Mouse (Mus musculus): Measurements from ENCODE around the gene Slc30a7. TPM values are rescaled to one million over a fixed set of nuclear protein-coding genes. Genes with fewer than 3 reads are reported as not detected.

Gene Slc30a7
- total and polyA plus RNA-seq, 2 experiments from 2014 or later, result 8.4 to 42.2 TPM

DNA sequence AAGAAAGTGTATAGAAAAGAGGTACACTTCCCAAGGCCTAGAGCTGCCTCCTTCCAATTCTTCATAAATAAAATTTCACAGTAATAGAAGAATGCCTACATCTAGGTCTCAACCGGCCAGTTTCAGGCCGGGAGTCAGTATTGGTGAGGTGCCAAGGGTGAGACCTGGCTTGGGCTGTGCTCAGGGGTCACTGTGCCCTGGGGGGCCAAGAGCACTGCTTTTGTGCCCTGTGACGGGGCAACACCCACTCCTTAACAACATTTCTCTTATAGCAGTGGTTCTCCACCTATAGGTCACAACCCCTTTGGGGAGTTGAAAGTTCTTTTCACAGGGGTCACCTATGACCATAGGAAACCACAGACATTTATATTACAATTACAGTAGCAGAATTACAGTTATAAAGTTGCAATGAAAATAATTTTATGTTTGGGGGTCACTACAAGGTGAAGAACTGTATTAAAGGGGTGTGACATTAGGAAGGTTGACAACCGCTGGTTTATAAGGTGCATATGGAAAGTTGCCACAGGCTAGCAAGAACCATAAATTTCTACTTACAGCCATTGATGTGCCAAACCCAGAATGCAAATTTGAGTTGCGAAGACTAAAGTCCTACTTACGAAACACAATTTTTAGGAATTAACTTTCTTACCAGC, 26.1 kb upstream of the Slc30a7 start:
- Histone ChIP-seq H3K27ac (ENCODE audit: low read depth) (no peak overlapping the region), H3K27me3 (ENCODE audit: control insufficient read depth, insufficient read depth, low read length) (no peaks in the 10 kb centered on the region), H3K4me1 (ENCODE audit: control insufficient read depth, insufficient read depth) (no peaks in the 10 kb centered on the region), H3K36me3 (replicated peaks; ENCODE audit: control insufficient read depth, insufficient read depth, low read length) (0 out of 2 replicates have a peak, but pooled peaks cover 4% of the 10 kb centered on the region), H3K4me3 (ENCODE audit: low read depth, low read length) (no peak overlapping the region), H3K9ac (replicated peaks; ENCODE audit: low read depth, low read length) (no peak overlapping the region), H3K4me2 (ENCODE audit: low read depth, low read length) (no peak overlapping the region), H3K9me3 (replicated peaks; ENCODE audit: control insufficient read depth, low read length) (no peaks in the 10 kb centered on the region)
- no peak for DNase-seq (ENCODE audit: low spot score)
- no peak for ATAC-seq (ENCODE audit: insufficient read depth, low read depth)
- WGBS, result 61% methylated on average over 6 of the region's 6 CpGs
- TF ChIP-seq CTCF (IDR thresholded peaks at IDR 0.05; ENCODE audit: low read depth) (no peak), EP300 (IDR thresholded peaks at IDR 0.05; ENCODE audit: low read depth) (no peak)

DNA sequence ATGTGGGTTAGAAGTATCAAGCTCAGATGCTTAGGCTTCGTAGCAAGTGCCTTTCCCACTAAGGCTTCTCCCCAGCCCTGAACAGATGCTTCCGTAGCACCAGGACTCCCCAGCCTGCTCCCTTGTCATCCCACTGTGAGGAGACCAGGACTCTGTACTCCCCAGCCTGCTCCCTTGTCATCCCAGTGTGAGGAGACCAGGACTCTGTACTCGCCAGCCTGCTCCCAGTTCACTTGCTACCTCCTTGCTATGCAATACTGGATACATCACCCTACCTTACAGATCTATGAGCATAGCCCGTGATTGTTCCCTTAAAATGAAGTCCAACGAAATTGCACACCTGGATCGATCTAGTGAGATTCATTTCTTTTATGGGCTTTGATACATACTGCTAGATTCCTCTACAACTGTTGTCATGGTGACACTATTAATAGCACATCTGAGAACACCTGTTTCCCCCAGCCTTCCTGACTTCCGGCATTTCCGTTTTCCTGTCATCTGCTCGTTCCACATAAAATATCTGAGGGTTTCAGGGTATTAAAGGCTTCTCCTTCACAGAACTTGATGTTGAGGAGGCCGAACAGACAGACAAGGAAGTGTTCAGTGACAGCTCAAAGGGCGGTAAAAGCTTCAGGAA, 23.1 kb upstream of the Slc30a7 start:
- ATAC-seq (ENCODE audit: insufficient read depth, low read depth) (no peak), DNase-seq (ENCODE audit: low spot score) (no peak)
- TF ChIP-seq EP300 (IDR thresholded peaks at IDR 0.05; ENCODE audit: low read depth) (no peak), CTCF (IDR thresholded peaks at IDR 0.05; ENCODE audit: low read depth) (no peak)
- H3K4me1 ChIP-seq (ENCODE audit: control insufficient read depth, insufficient read depth), result no peaks in the 10 kb centered on the region
- H3K4me2 ChIP-seq (ENCODE audit: low read depth, low read length), result no peak overlapping the region
- 48% methylated on average over 11 of the region's 11 CpGs for WGBS
- no peaks in the 10 kb centered on the region for H3K9me3 ChIP-seq (replicated peaks; ENCODE audit: control insufficient read depth, low read length)
- H3K9ac ChIP-seq (replicated peaks; ENCODE audit: low read depth, low read length), result no peak overlapping the region
- no peaks in the 10 kb centered on the region for H3K27me3 ChIP-seq (ENCODE audit: control insufficient read depth, insufficient read depth, low read length)
- peaks cover 16% of the 10 kb centered on the region for H3K36me3 ChIP-seq (replicated peaks; ENCODE audit: control insufficient read depth, insufficient read depth, low read length)
- no peak overlapping the region for H3K27ac ChIP-seq (ENCODE audit: low read depth)
- no peak overlapping the region for H3K4me3 ChIP-seq (ENCODE audit: low read depth, low read length)

DNA sequence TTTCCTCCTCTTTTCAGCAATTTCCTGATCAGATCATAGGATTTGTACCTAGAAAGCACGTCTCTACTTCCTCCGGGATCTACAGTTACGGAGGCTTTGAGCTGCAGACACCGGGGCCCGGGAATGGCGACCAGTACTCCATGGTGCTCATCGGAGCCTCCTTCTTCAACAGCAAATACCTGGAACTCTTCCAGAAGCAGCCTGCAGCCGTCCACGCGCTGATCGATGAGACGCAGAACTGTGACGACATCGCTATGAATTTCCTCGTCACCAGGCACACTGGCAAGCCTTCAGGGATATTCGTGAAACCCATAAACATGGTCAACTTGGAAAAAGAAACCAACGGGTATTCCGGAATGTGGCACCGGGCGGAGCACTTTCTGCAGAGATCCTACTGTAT, 19.8 kb upstream of the Slc30a7 start:
- Histone ChIP-seq H3K9ac (replicated peaks; ENCODE audit: low read depth, low read length) (no peak overlapping the region), H3K4me1 (ENCODE audit: control insufficient read depth, insufficient read depth) (no peaks in the 10 kb centered on the region), H3K9me3 (replicated peaks; ENCODE audit: control insufficient read depth, low read length) (no peaks in the 10 kb centered on the region), H3K27ac (ENCODE audit: low read depth) (no peak overlapping the region), H3K4me3 (ENCODE audit: low read depth, low read length) (no peak overlapping the region), H3K36me3 (replicated peaks; ENCODE audit: control insufficient read depth, insufficient read depth, low read length) (peaks cover 16% of the 10 kb centered on the region), H3K4me2 (ENCODE audit: low read depth, low read length) (no peak overlapping the region), H3K27me3 (ENCODE audit: control insufficient read depth, insufficient read depth, low read length) (no peaks in the 10 kb centered on the region)
- no peak for TF ChIP-seq CTCF (IDR thresholded peaks at IDR 0.05; ENCODE audit: low read depth)
- TF ChIP-seq EP300 (IDR thresholded peaks at IDR 0.05; ENCODE audit: low read depth), result no peak
- DNase-seq (ENCODE audit: low spot score) (no peak), ATAC-seq (ENCODE audit: insufficient read depth, low read depth) (no peak)
- 79% methylated on average over 20 of the region's 20 CpGs for WGBS

DNA sequence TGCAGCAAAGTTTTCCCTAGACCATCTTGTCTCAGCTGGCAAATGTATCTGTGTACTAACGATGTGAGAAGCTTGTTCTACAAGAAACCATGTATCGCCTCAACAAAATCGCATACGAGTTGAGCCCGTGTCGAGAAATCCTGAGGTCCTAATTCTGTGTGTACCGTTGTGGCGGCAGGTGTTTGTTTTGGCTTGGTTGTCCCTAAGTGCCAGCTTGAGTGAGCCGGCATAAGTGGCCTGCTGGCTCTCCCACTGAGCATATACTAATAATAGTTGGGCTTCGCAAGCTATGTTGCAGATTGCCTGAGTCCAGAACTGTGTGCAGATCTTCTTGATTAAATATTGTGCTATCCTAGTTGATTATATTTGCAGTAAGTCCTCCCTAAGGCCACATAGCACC, 18.5 kb upstream of the Slc30a7 start:
- Histone ChIP-seq H3K4me3 (ENCODE audit: low read depth, low read length) (no peak overlapping the region), H3K27me3 (ENCODE audit: control insufficient read depth, insufficient read depth, low read length) (no peaks in the 10 kb centered on the region), H3K9me3 (replicated peaks; ENCODE audit: control insufficient read depth, low read length) (no peaks in the 10 kb centered on the region), H3K4me1 (ENCODE audit: control insufficient read depth, insufficient read depth) (no peaks in the 10 kb centered on the region), H3K4me2 (ENCODE audit: low read depth, low read length) (no peak overlapping the region), H3K27ac (ENCODE audit: low read depth) (no peak overlapping the region), H3K9ac (replicated peaks; ENCODE audit: low read depth, low read length) (no peak overlapping the region), H3K36me3 (replicated peaks; ENCODE audit: control insufficient read depth, insufficient read depth, low read length) (peaks cover 16% of the 10 kb centered on the region)
- 47% methylated on average over 10 of the region's 10 CpGs for WGBS
- DNase-seq (ENCODE audit: low spot score), result peak; percentile 19
- TF ChIP-seq EP300 (IDR thresholded peaks at IDR 0.05; ENCODE audit: low read depth), result no peak
- no peak for TF ChIP-seq CTCF (IDR thresholded peaks at IDR 0.05; ENCODE audit: low read depth)
- peak; percentile 39; the same call in 1 of the 2 replicates for ATAC-seq (ENCODE audit: insufficient read depth, low read depth)

DNA sequence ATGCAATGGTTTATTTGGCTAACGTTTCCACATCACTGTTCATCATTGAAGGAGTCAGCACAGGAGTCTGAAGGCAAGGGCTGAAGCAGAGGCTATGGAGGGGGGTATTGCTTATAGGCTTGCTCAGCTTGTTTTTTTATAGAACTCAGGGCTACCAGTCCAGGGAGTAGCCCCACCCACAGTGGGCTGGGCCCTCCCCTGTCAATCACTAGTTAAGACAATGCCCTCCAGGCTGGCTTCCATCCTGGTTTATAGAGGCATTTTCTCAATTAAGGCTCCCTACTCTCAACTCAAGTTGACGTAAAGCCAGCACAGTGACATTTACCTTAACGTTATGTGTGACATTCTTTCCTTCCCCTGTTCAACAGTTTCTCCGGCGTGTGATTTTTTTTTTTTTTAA, 17.5 kb upstream of the Slc30a7 start:
- no peaks in the 10 kb centered on the region for H3K27me3 ChIP-seq (ENCODE audit: control insufficient read depth, insufficient read depth, low read length)
- TF ChIP-seq CTCF (IDR thresholded peaks at IDR 0.05; ENCODE audit: low read depth) (no peak), EP300 (IDR thresholded peaks at IDR 0.05; ENCODE audit: low read depth) (no peak)
- DNase-seq (ENCODE audit: low spot score), result no peak
- no peaks in the 10 kb centered on the region for H3K4me1 ChIP-seq (ENCODE audit: control insufficient read depth, insufficient read depth)
- no peak overlapping the region for H3K27ac ChIP-seq (ENCODE audit: low read depth)
- H3K4me2 ChIP-seq (ENCODE audit: low read depth, low read length), result no peak overlapping the region
- no peaks in the 10 kb centered on the region for H3K9me3 ChIP-seq (replicated peaks; ENCODE audit: control insufficient read depth, low read length)
- WGBS, result 83% methylated on average over 5 of the region's 5 CpGs
- peaks cover 16% of the 10 kb centered on the region for H3K36me3 ChIP-seq (replicated peaks; ENCODE audit: control insufficient read depth, insufficient read depth, low read length)
- no peak overlapping the region for H3K9ac ChIP-seq (replicated peaks; ENCODE audit: low read depth, low read length)
- H3K4me3 ChIP-seq (ENCODE audit: low read depth, low read length), result no peak overlapping the region
- no peak for ATAC-seq (ENCODE audit: insufficient read depth, low read depth)

All from heart, postnatal 0 days (tissue).